Mouse (Mus musculus) liver, adult (tissue): ENCODE data around the gene Tmcc2.
A peak's percentile ranks its signal among the peaks of the same experiment; 100 is the strongest.

Experiments
- GATA4 ChIP-seq: IDR thresholded peaks from 2 replicates; pipeline ENCODE4 v1.6.1; 2014; ENCODE audit warnings: mild to moderate bottlenecking, low read length; ENCODE audit not compliant: insufficient replicate concordance

The Tmcc2 gene

GRCm38 (mm10) chr1:132416244-132416942 lies 25.3 kb upstream of the Tmcc2 start:
- TF ChIP-seq GATA4 = no peak

GRCm38 (mm10) chr1:132410657-132411056 lies 19.6 kb upstream of the Tmcc2 start:
- TF ChIP-seq GATA4 = no peak

- TF ChIP-seq GATA4 = no peak
Measured at GRCm38 (mm10) chr1:132401843-132402242, 10.8 kb upstream of the Tmcc2 start.

- no peak for TF ChIP-seq GATA4
Measured at GRCm38 (mm10) chr1:132400538-132400937, 9.5 kb upstream of the Tmcc2 start.

- no peak for TF ChIP-seq GATA4
Measured at GRCm38 (mm10) chr1:132396705-132397104, 5.6 kb upstream of the Tmcc2 start.

GRCm38 (mm10) chr1:132392872-132393271 lies 1.8 kb upstream of the Tmcc2 start:
- no peak for TF ChIP-seq GATA4

GRCm38 (mm10) chr1:132391580-132392022 lies 520 bp upstream of the Tmcc2 start:
- TF ChIP-seq GATA4 = no peak

- no peak for TF ChIP-seq GATA4
Measured at GRCm38 (mm10) chr1:132389886-132390585, 1.0 kb downstream of the Tmcc2 start.

GRCm38 (mm10) chr1:132388813-132389803 lies 2.0 kb downstream of the Tmcc2 start:
- TF ChIP-seq GATA4 = peak; percentile 90

GRCm38 (mm10) chr1:132387943-132388342 lies 3.1 kb downstream of the Tmcc2 start:
- no peak for TF ChIP-seq GATA4

GRCm38 (mm10) chr1:132386266-132386665 lies 4.8 kb downstream of the Tmcc2 start:
- no peak for TF ChIP-seq GATA4

GRCm38 (mm10) chr1:132385711-132386110 lies 5.4 kb downstream of the Tmcc2 start:
- TF ChIP-seq GATA4 = no peak

GRCm38 (mm10) chr1:132385266-132385665 lies 5.8 kb downstream of the Tmcc2 start:
- TF ChIP-seq GATA4 = no peak

- TF ChIP-seq GATA4 = no peak
Measured at GRCm38 (mm10) chr1:132384001-132384554, 7.0 kb downstream of the Tmcc2 start.

- no peak for TF ChIP-seq GATA4
Measured at GRCm38 (mm10) chr1:132381929-132382328, 9.2 kb downstream of the Tmcc2 start.
